Mouse (Mus musculus) CH12.LX (cell line): ENCODE measurements around the gene Fcer1g. TPM values are rescaled to one million over a fixed set of nuclear protein-coding genes. Genes with fewer than 3 reads are reported as not detected.
A peak's percentile ranks its signal among the peaks of the same experiment; 100 is the strongest.

Experiments
- DNase-seq: peaks from one replicate; pipeline ENCODE4 v3.0.0-alpha.2; 2013; ENCODE audit errors: extremely low read depth
- H3K27ac ChIP-seq: 2 replicates; pipeline ENCODE4 v1.5.1; 2012; ENCODE audit warnings: low read depth, mild to moderate bottlenecking, control low read depth, moderate library complexity; ENCODE audit not compliant: insufficient read depth
- H3K27me3 ChIP-seq: replicated peaks from 2 replicates; pipeline ENCODE3; 2012; ENCODE audit warnings: inconsistent platforms
- H3K36me3 ChIP-seq, 2 experiments: replicated peaks in 1 of 2; 2 replicates each; pipeline versions ENCODE3 to v1.6.1; 2012; ENCODE audit warnings: inconsistent platforms in 1 of 2, low read length in 1 of 2, mild to moderate bottlenecking in 1 of 2, mixed read lengths in 1 of 2, moderate library complexity in 1 of 2; ENCODE audit not compliant: control insufficient read depth in 1 of 2, insufficient read depth in 1 of 2
- H3K4me1 ChIP-seq, 2 experiments: 2 replicates each; pipeline ENCODE4 v1.6.1; 2012; ENCODE audit warnings: inconsistent platforms in 1 of 2, moderate library complexity in 1 of 2; ENCODE audit not compliant: insufficient read depth in 2 of 2, control insufficient read depth in 1 of 2
- H3K4me2 ChIP-seq: 2 replicates; pipeline ENCODE4 v1.6.1; 2012; ENCODE audit warnings: low read depth, mild to moderate bottlenecking, control low read depth; ENCODE audit not compliant: poor library complexity, insufficient read depth, severe bottlenecking
- H3K4me3 ChIP-seq, 3 experiments: fragments of 150-350 bp in 1 of 3; sonication (generic) in 1 of 3; replicated peaks in 1 of 3; 2 replicates each; pipeline versions ENCODE3 to v1.5.1; 2011 to 2012; ENCODE audit warnings: low read depth in 2 of 3, low read length in 2 of 3, mild to moderate bottlenecking in 2 of 3, moderate library complexity in 2 of 3, control low read depth in 1 of 3, improper control_type of control experiment in 1 of 3, inconsistent platforms in 1 of 3, mixed read lengths in 1 of 3; ENCODE audit not compliant: poor library complexity in 1 of 3
- H3K79me2 ChIP-seq: replicated peaks from 2 replicates; pipeline ENCODE4 v1.6.1; 2012; ENCODE audit warnings: mild to moderate bottlenecking, moderate library complexity; ENCODE audit not compliant: control insufficient read depth, poor library complexity, insufficient read depth, severe bottlenecking; ENCODE audit errors: extremely low read depth
- H3K9ac ChIP-seq: 2 replicates; pipeline ENCODE4 v1.6.1; 2012; ENCODE audit warnings: low read depth, mild to moderate bottlenecking, control low read depth, moderate library complexity; ENCODE audit not compliant: insufficient read depth
- H3K9me3 ChIP-seq: replicated peaks from 2 replicates; pipeline ENCODE3; 2012; ENCODE audit warnings: low read length, inconsistent platforms, mixed read lengths
- BHLHE40 ChIP-seq: IDR thresholded peaks from 2 replicates; pipeline ENCODE4 v1.6.1; 2011; ENCODE audit warnings: mild to moderate bottlenecking, low read depth, low read length, improper control_type of control experiment
- CHD1 ChIP-seq: IDR thresholded peaks from 2 replicates; pipeline ENCODE4 v1.6.1; 2012; ENCODE audit warnings: low read depth, low read length, improper control_type of control experiment, inconsistent platforms
- CHD2 ChIP-seq: IDR thresholded peaks from 2 replicates; pipeline ENCODE4 v1.6.1; 2011; ENCODE audit warnings: low read length, improper control_type of control experiment
- ELF1 ChIP-seq: IDR thresholded peaks from 2 replicates; pipeline ENCODE4 v1.6.1; 2014; ENCODE audit warnings: low read depth, mild to moderate bottlenecking, inconsistent platforms, low read length, improper control_type of control experiment
- EP300 ChIP-seq: IDR thresholded peaks from 2 replicates; pipeline ENCODE4 v1.6.1; 2011; ENCODE audit warnings: low read length, improper control_type of control experiment
- ETS1 ChIP-seq: conservative IDR thresholded peaks from 2 replicates; pipeline ENCODE4 v1.6.1; 2012; ENCODE audit warnings: low read depth, mild to moderate bottlenecking, inconsistent platforms, low read length, improper control_type of control experiment, moderate library complexity
- GABPA ChIP-seq: IDR thresholded peaks from 2 replicates; pipeline ENCODE4 v1.6.1; 2012; ENCODE audit warnings: low read depth, low read length, improper control_type of control experiment, inconsistent platforms; ENCODE audit not compliant: insufficient replicate concordance
- HCFC1 ChIP-seq: IDR thresholded peaks from 2 replicates; pipeline ENCODE4 v1.6.1; 2012; ENCODE audit warnings: low read depth, mild to moderate bottlenecking, inconsistent platforms, low read length, improper control_type of control experiment
- IRF4 ChIP-seq: IDR thresholded peaks from 2 replicates; pipeline ENCODE4 v1.6.1; 2014; ENCODE audit warnings: low read depth, mild to moderate bottlenecking, inconsistent platforms, low read length, improper control_type of control experiment
- JUN ChIP-seq: IDR thresholded peaks from 2 replicates; pipeline ENCODE4 v1.6.1; 2011; ENCODE audit warnings: low read depth, mild to moderate bottlenecking, low read length, improper control_type of control experiment, moderate library complexity; ENCODE audit not compliant: insufficient read depth
- JUND ChIP-seq: conservative IDR thresholded peaks from 2 replicates; pipeline ENCODE4 v1.6.1; 2011; ENCODE audit warnings: low read depth, low read length, improper control_type of control experiment
- MAX ChIP-seq: IDR thresholded peaks from 2 replicates; pipeline ENCODE4 v1.6.1; 2011; ENCODE audit warnings: low read length, improper control_type of control experiment
- MAZ ChIP-seq: IDR thresholded peaks from 2 replicates; pipeline ENCODE4 v1.6.1; 2012; ENCODE audit warnings: low read depth, mild to moderate bottlenecking, inconsistent platforms, low read length, improper control_type of control experiment, moderate library complexity
- MEF2A ChIP-seq: IDR thresholded peaks from 2 replicates; pipeline ENCODE4 v1.6.1; 2014; ENCODE audit warnings: low read depth, mild to moderate bottlenecking, inconsistent platforms, low read length, improper control_type of control experiment, borderline replicate concordance
- MYC ChIP-seq: IDR thresholded peaks from 2 replicates; pipeline ENCODE4 v1.6.1; 2011; ENCODE audit warnings: low read depth, mild to moderate bottlenecking, improper control_type of control experiment, low read length
- NELFE ChIP-seq: IDR thresholded peaks from 2 replicates; pipeline ENCODE4 v1.6.1; 2011; ENCODE audit warnings: low read depth, low read length, improper control_type of control experiment
- NRF1 ChIP-seq: IDR thresholded peaks from 2 replicates; pipeline ENCODE4 v1.6.1; 2014; ENCODE audit warnings: low read depth, mild to moderate bottlenecking, inconsistent platforms, low read length, improper control_type of control experiment, moderate library complexity
- PAX5 ChIP-seq: IDR thresholded peaks from 2 replicates; pipeline ENCODE4 v1.6.1; 2012; ENCODE audit warnings: low read length, inconsistent platforms, mixed read lengths
- POLR2A ChIP-seq: IDR thresholded peaks from 2 replicates; pipeline ENCODE4 v1.6.1; 2011; ENCODE audit warnings: low read depth, mild to moderate bottlenecking, improper control_type of control experiment, low read length
- POLR2AphosphoS2 ChIP-seq: IDR thresholded peaks from 2 replicates; pipeline ENCODE4 v1.6.1; 2011; ENCODE audit warnings: low read depth, low read length, improper control_type of control experiment
- RAD21 ChIP-seq: IDR thresholded peaks from 2 replicates; pipeline ENCODE4 v1.6.1; 2011; ENCODE audit warnings: low read depth, mild to moderate bottlenecking, low read length, improper control_type of control experiment, moderate library complexity
- SIN3A ChIP-seq: IDR thresholded peaks from 2 replicates; pipeline ENCODE4 v1.6.1; 2012; ENCODE audit warnings: low read length, improper control_type of control experiment, inconsistent platforms
- SMC3 ChIP-seq: IDR thresholded peaks from 2 replicates; pipeline ENCODE4 v1.6.1; 2011; ENCODE audit warnings: low read depth, low read length, improper control_type of control experiment
- TCF12 ChIP-seq: IDR thresholded peaks from 2 replicates; pipeline ENCODE4 v1.6.1; 2014; ENCODE audit warnings: low read depth, mild to moderate bottlenecking, inconsistent platforms, low read length, improper control_type of control experiment
- UBTF ChIP-seq: IDR thresholded peaks from 2 replicates; pipeline ENCODE4 v1.6.1; 2012; ENCODE audit warnings: low read depth, mild to moderate bottlenecking, inconsistent platforms, low read length, improper control_type of control experiment, moderate library complexity
- USF1 ChIP-seq: IDR thresholded peaks from 2 replicates; pipeline ENCODE4 v1.6.1; 2014; ENCODE audit warnings: low read depth, mild to moderate bottlenecking, inconsistent platforms, low read length, improper control_type of control experiment
- USF2 ChIP-seq: conservative IDR thresholded peaks from 2 replicates; pipeline ENCODE4 v1.6.1; 2011; ENCODE audit warnings: low read depth, low read length, improper control_type of control experiment
- ZC3H11A ChIP-seq: IDR thresholded peaks from 2 replicates; pipeline ENCODE4 v1.6.1; 2012; ENCODE audit warnings: low read depth, mild to moderate bottlenecking, inconsistent platforms, low read length, improper control_type of control experiment
- ZKSCAN1 ChIP-seq: IDR thresholded peaks from 2 replicates; pipeline ENCODE4 v1.6.1; 2012; ENCODE audit warnings: low read depth, inconsistent platforms, low read length, improper control_type of control experiment, borderline replicate concordance
- ZNF384 ChIP-seq: IDR thresholded peaks from 2 replicates; pipeline ENCODE4 v1.6.1; 2012; ENCODE audit warnings: low read depth, low read length, improper control_type of control experiment, inconsistent platforms
- dilution Hi-C: fragments of 300-500 bp; cut with MboI; formaldehyde crosslinking; loops from 2 replicates; pipeline ENCODE4 v1.14.3; 2020; ENCODE audit warnings: low sequenced_read_pairs; ENCODE audit not compliant: extremely low pct_unique_long_range_greater_than_20kb, extremely low pct_ligation_motif_present
- in situ Hi-C: fragments of 300-500 bp; cut with MboI; formaldehyde crosslinking; loops from 3 replicates; pipeline ENCODE4 v1.14.3; 2019; ENCODE audit warnings: low sequenced_read_pairs, low pct_ligation_motif_present, low pct_unique_long_range_greater_than_20kb, mixed read lengths
- polyA plus RNA-seq: library from polyadenylated mRNA; unstranded; fragments of >175 nt; gene quantifications from 2 replicates; pipeline ENCODE4 v1.2.1, GENCODE M21; 2012; ENCODE audit warnings: low read depth; ENCODE audit not compliant: insufficient read length
- total RNA-seq, 2 experiments: library from RNA; depleted of rRNA; stranded (reverse); fragments of 300-350 nt in 1 of 2; fragments of >200 nt in 1 of 2; gene quantifications; 2 replicates each; pipeline ENCODE4 v1.2.3; 2012 to 2014

The Fcer1g gene
- total and polyA plus RNA-seq, 3 experiments, result 10.1 to 51.2 (median 31.3) TPM

DNA sequence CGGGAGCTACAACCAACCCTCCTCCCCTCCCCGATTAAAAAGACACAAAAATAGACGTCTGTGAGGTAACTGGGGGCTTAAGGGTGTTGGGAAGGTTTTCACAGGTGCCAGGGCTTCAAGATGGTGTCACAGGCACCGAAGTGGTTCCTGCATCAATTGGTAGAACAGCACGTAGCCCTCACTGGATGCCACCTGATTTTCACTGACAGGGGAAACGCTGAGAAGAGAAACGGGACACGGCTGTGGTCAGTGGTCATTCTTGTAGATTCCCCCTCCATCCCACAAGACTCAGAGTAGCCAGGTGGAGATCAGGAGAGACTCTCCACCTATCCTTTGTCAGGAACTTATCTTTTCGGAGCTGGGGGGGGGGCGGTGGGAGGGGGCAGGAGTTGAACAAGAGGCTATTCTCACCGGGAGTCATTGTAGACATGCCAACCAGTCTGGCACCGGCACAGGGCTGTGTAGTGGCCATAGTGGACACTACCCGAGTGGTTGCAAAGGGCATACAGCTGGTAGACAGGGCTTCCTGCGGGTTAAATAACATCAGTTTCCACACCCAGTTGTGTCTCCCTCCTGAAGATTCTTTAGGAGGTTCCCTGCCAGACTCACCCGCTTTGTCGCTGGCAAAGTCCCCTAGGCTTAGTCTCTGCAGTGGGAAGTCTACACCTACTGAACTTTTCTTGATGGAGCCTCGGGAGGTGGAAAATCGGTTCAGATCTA lies 48.1 kb upstream of the Fcer1g start:
- 0 out of 2 replicates have a peak, but pooled peaks cover 3% of the 10 kb centered on the region for H3K79me2 ChIP-seq
- TF ChIP-seq ZKSCAN1 (no peak), ETS1 (no peak), BHLHE40 (no peak), EP300 (no peak), POLR2A (no peak), MYC (no peak), PAX5 (no peak), ELF1 (no peak), TCF12 (no peak), JUN (no peak), MAZ (no peak), CHD1 (no peak), SIN3A (no peak), NELFE (no peak), GABPA (no peak), ZC3H11A (no peak), UBTF (no peak), USF1 (no peak), SMC3 (no peak)
- TF ChIP-seq, all 38 proteins: peak for 0
- Histone ChIP-seq H3K36me3 (peaks cover 35 to 67% of the 10 kb centered on the region in 2 experiments), H3K27me3 (no peaks in the 10 kb centered on the region), H3K9me3 (no peaks in the 10 kb centered on the region), H3K27ac (no peak overlapping the region), H3K4me1 (peaks cover 0 to 37% of the 10 kb centered on the region in 2 experiments; a peak in 2 of 4 replicates), H3K4me3 (peak overlapping the region in 1 of 3 experiments; percentile 59), H3K9ac (peak overlapping the region; percentile 77; the same call in 1 of the 2 replicates), H3K4me2 (peak overlapping the region; percentile 70; the same call in 1 of the 2 replicates)
- in situ Hi-C loops (no loop called here), dilution Hi-C loops (no loop called here)
- DNase-seq, result no peak

DNA sequence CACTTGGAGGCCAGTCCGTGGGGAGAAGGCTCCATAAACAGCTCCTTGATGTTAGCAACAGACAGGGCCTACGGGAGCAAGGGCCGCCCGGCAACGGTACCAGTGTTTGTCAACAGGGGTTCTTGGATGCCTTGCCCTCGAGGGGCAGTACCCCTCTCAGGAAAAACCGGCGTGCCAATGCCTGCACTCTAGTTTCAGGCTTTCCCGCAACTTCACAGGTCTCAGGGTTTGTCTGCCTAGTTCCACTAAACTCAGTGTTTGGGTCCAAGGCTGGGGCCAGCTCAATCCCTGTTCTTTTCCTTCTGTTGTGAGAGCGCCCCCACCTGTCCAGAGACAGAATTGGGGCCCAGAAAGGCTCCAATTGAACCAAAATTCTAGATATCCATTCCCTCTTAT lies 47.4 kb upstream of the Fcer1g start:
- H3K4me1 ChIP-seq, result peaks cover 0 to 31% of the 10 kb centered on the region in 2 experiments; a peak in 2 of 4 replicates
- peak; percentile 78 for DNase-seq
- dilution Hi-C loops, result no loop called here
- no peaks in the 10 kb centered on the region for H3K79me2 ChIP-seq
- peaks cover 41 to 72% of the 10 kb centered on the region in 2 experiments for H3K36me3 ChIP-seq
- in situ Hi-C loops, result no loop called here
- peak overlapping the region; percentile 70 for H3K4me2 ChIP-seq
- H3K27ac ChIP-seq, result peak overlapping the region; percentile 58
- H3K9me3 ChIP-seq, result no peaks in the 10 kb centered on the region
- peak overlapping the region; percentile 77 for H3K9ac ChIP-seq
- no peaks in the 10 kb centered on the region for H3K27me3 ChIP-seq
- H3K4me3 ChIP-seq, result peak overlapping the region; percentile 59 to 92 (median 70)
- TF ChIP-seq CHD1 (no peak), POLR2AphosphoS2 (no peak), NRF1 (0 out of 2 replicates have a peak, but pooled peaks have one; percentile 13), IRF4 (0 out of 2 replicates have a peak, but pooled peaks have one; percentile 3), RAD21 (peak; percentile 37), JUND (no peak), ZNF384 (no peak), USF2 (no peak), MAZ (no peak), USF1 (no peak), MAX (no peak), UBTF (no peak), ELF1 (no peak), ETS1 (no peak), BHLHE40 (no peak), MEF2A (no peak), PAX5 (no peak), GABPA (no peak), ZKSCAN1 (no peak), NELFE (no peak), CHD2 (no peak), MYC (no peak), HCFC1 (no peak)
